Mouse (Mus musculus) heart, postnatal 4 days (tissue): Measurements from ENCODE around the gene Nup188. TPM values are rescaled to one million over a fixed set of nuclear protein-coding genes. Genes with fewer than 3 reads are reported as not detected.

ENCODE experiments used
- DNase-seq: peaks from one replicate; pipeline ENCODE4 v3.0.0; 2021
- microRNA-seq, 2 experiments: library from miRNA; unstranded; fragments of <30 nt; microRNA quantifications; one replicate each; pipeline ENCODE4 v1.2.0; 2021 to 2022
- total RNA-seq, 2 experiments: library from RNA; stranded (reverse); gene quantifications; 2 replicates each; pipeline ENCODE4 v1.2.3; 2021

The Nup188 gene
- total RNA-seq, 2 experiments from 2014 or later, result 28.0 to 34.5 TPM

- DNase-seq, result no peak
Measured at GRCm38 (mm10) chr2:30389000-30389399, 102.8 kb downstream of the Nup188 start.

- peak; percentile 96 for DNase-seq
Measured at GRCm38 (mm10) chr2:30392114-30392576, 105.9 kb downstream of the Nup188 start, which contains the start of gene Dolpp1. Gene Dolpp1 (plus strand): TSS chr2:30392254.

DNA sequence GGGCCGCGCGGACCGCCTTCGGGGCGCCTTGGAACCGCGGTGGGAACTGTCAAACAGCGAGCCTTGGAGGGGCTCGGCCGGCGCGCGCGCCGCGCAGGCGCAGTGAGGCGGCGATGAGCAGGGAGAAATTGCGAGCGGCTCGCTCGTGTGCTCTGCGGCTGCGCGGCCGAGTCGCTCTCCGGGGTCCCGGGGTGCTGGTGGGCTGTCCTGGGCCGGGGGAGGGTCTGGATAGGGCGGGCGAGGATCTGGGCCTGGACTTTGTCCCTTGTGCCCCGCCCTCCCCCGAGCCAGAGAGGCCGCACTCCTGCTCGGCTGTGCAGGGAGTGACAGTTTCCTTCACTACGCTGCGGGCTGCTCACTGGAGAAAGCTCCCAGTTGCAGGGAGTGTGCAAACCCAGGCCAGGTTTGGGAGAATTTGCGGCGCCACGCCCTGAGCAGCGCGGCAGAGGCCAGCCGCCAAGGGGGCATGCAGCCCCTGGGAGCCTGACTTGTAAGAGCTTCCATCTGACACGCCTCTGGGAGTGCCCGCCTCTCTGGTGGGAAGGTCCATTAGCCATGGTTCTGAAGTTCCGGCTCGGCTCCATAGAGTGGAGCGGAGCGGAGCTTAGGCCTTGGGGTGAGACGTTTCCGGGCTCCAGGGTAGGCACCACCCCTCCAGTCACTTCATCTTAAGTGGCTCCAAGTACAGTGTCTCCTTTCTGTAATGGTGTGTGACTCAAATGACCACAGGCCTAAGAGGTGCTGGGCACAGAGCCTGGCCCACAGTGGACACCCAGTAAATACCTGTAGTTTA lies 106.6 kb downstream of the Nup188 start:
- peak; percentile 85 for DNase-seq

DNA sequence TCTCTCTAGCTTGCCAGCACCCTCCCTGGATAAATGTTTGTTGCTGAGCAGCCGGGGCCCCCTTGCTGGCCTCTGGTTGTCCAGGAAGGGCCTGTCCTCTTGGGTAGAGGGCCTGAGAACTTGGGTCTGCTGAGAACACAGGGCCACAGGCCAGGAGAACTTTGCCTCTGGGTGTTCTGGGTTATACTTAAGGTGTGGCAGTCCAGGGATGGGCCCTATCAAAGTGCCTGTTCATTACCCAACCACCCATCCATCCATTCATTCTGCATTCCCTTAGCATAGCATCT lies 107.1 kb downstream of the Nup188 start:
- no peak for DNase-seq

Small RNA genes within 50 kb of the gene (microRNA-seq; reads per million reads assigned to microRNA genes)
- gene Gm47292, result 0 reads per million in 2 experiments

Other genes starting within 250 kb of the Nup188 start
- 10 to 100 TPM; 15.2 to 15.8 TPM for gene Wdr34, start 237.5 kb upstream of the Nup188 start, total RNA-seq
- gene Set, start 229.0 kb upstream of the Nup188 start, total RNA-seq, result 100 to 1,000 TPM; 174 to 185 TPM
- gene Pkn3, start 208.7 kb upstream of the Nup188 start, total RNA-seq, result 10 to 100 TPM; 15.3 to 17.9 TPM
- gene Zdhhc12, start 192.7 kb upstream of the Nup188 start, total RNA-seq, result 10 to 100 TPM in 1 of 2 experiments, 1 to 10 TPM in 1; 7.8 to 10.6 TPM
- 10 to 100 TPM; 24.3 to 24.9 TPM for gene Zer1, start 161.8 kb upstream of the Nup188 start, total RNA-seq
- 10 to 100 TPM; 23.9 to 27.4 TPM for gene Tbc1d13, start 152.7 kb upstream of the Nup188 start, total RNA-seq
- gene Endog, start 114.9 kb upstream of the Nup188 start, total RNA-seq, result 10 to 100 TPM; 44.4 to 48.9 TPM
- gene Spout1, start 107.9 kb upstream of the Nup188 start, total RNA-seq, result 10 to 100 TPM in 1 of 2 experiments, 1 to 10 TPM in 1; 8.4 to 10.7 TPM
- gene Kyat1, start 80.5 kb upstream of the Nup188 start, total RNA-seq, result 10 to 100 TPM; 33.3 to 35.3 TPM
- 10 to 100 TPM; 56.3 to 59.2 TPM for gene Lrrc8a, start 48.7 kb upstream of the Nup188 start, total RNA-seq
- 1 to 10 TPM in 1 of 2 experiments, under 1 TPM in 1; 0.88 to 1.5 TPM for gene Gm28035, start 45.8 kb upstream of the Nup188 start, total RNA-seq
- gene Phyhd1, start 20.2 kb upstream of the Nup188 start, total RNA-seq, result 10 to 100 TPM; 20.6 to 26.0 TPM
- gene Gm28038, start 5.4 kb upstream of the Nup188 start, total RNA-seq, result 1 to 10 TPM in 1 of 2 experiments, not detected in 1; 4.6 TPM
- 10 to 100 TPM; 23.6 to 23.7 TPM for gene Dolk, start 63 bp upstream of the Nup188 start, total RNA-seq
- 10 to 100 TPM; 72.7 to 73.7 TPM for gene Sh3glb2, start 72.9 kb downstream of the Nup188 start, total RNA-seq
- 10 to 100 TPM; 52.4 to 63.5 TPM for gene Miga2, start 77.8 kb downstream of the Nup188 start, total RNA-seq
- gene Dolpp1, start 105.9 kb downstream of the Nup188 start, total RNA-seq, result 10 to 100 TPM; 14.2 to 14.6 TPM
- gene Crat, start 129.4 kb downstream of the Nup188 start, total RNA-seq, result 100 to 1,000 TPM; 379 to 401 TPM
- 100 to 1,000 TPM; 139 TPM for gene Ptpa, start 129.6 kb downstream of the Nup188 start, total RNA-seq
- 10 to 100 TPM; 10.7 to 12.1 TPM for gene Ier5l, start 187.8 kb downstream of the Nup188 start, total RNA-seq